Mouse (Mus musculus): Measurements from ENCODE around the gene Sh3bgr. TPM values are rescaled to one million over a fixed set of nuclear protein-coding genes. Genes with fewer than 3 reads are reported as not detected.

The Sh3bgr gene
- total RNA-seq, 2 experiments from 2014 or later, result 2.0 to 2.1 TPM

GRCm38 (mm10) chr16:96272929-96273619 lies 72.8 kb downstream of the Sh3bgr start:
- intact Hi-C loops (cut with DNase I), result no loop called here
- DNase-seq (ENCODE audit: extremely low spot score in 1 of 2, low spot score in 2 of 2), result no peak

GRCm38 (mm10) chr16:96276596-96276995 lies 76.3 kb downstream of the Sh3bgr start:
- intact Hi-C loops (cut with DNase I), result no loop called here
- no peak for DNase-seq (ENCODE audit: extremely low spot score in 1 of 2, low spot score in 2 of 2)

Other genes starting within 250 kb of the Sh3bgr start
- gene Psmg1, start 209.5 kb upstream of the Sh3bgr start, total RNA-seq (2021), result 10 to 100 TPM; 19.1 to 20.2 TPM
- gene Brwd1, start 117.9 kb upstream of the Sh3bgr start, total RNA-seq (2021), result 100 to 1,000 TPM; 106 to 121 TPM
- gene Hmgn1, start 72.7 kb upstream of the Sh3bgr start, total RNA-seq (2021), result 10 to 100 TPM; 57.4 to 57.8 TPM
- gene Wrb, start 55.0 kb upstream of the Sh3bgr start, total RNA-seq (2021), result 10 to 100 TPM; 75.2 to 84.1 TPM
- gene Lca5l, start 8.2 kb upstream of the Sh3bgr start, total RNA-seq (2021), result 1 to 10 TPM in 1 of 2 experiments, under 1 TPM in 1; 0.89 to 1.5 TPM
- 1 to 10 TPM; 5.1 to 7.5 TPM for gene B3galt5, start 35.4 kb downstream of the Sh3bgr start, total RNA-seq (2021)
- not detected for gene Itgb2l, start 243.2 kb downstream of the Sh3bgr start, total RNA-seq (2021)

All from left cerebral cortex, postnatal 10 days (tissue).